Mouse (Mus musculus) cortical plate, adult 2 months (tissue): Measurements from ENCODE around the gene Klhl6. TPM values are rescaled to one million over a fixed set of nuclear protein-coding genes. Genes with fewer than 3 reads are reported as not detected.
"Not testable (repeated sequence)": the region's sequence is repeated elsewhere in the genome, so short reads cannot be mapped to it uniquely, and the experiment has no call there.

Experiments
- H3K27ac ChIP-seq: fragments of 200-500 bp; 2 replicates; pipeline ENCODE4 v1.5.1; 2012; ENCODE audit warnings: low read length, control low read depth, inconsistent platforms; ENCODE audit not compliant: insufficient read depth
- H3K4me1 ChIP-seq: fragments of 200-500 bp; 2 replicates; pipeline ENCODE4 v1.6.1; 2011; ENCODE audit warnings: low read length; ENCODE audit not compliant: control insufficient read depth, insufficient read depth
- H3K4me3 ChIP-seq: fragments of 200-500 bp; 2 replicates; pipeline ENCODE4 v1.5.1; 2011; ENCODE audit warnings: mild to moderate bottlenecking, low read length, control low read depth; ENCODE audit not compliant: insufficient read depth
- CTCF ChIP-seq: fragments of 200-500 bp; IDR thresholded peaks from 2 replicates; pipeline ENCODE4 v1.5.1; 2011; ENCODE audit warnings: mild to moderate bottlenecking, control low read depth, low read length; ENCODE audit not compliant: insufficient read depth; ENCODE audit errors: extremely low read depth
- POLR2A ChIP-seq: fragments of 200-500 bp; IDR thresholded peaks from 2 replicates; pipeline ENCODE4 v1.6.1; 2011; ENCODE audit warnings: mild to moderate bottlenecking, low read length, control low read depth; ENCODE audit not compliant: insufficient read depth; ENCODE audit errors: extremely low read depth
- polyA plus RNA-seq: library from polyadenylated mRNA; depleted of rRNA; stranded (reverse); fragments of >200 nt; gene quantifications from 2 replicates; pipeline ENCODE4 v1.2.3, GENCODE M21; 2012; rRNA removed

The Klhl6 gene
- 2.7 and 2.8 TPM in 2 replicates for polyA plus RNA-seq

GRCm38 (mm10) chr16:19982537-19983257 is at the start of gene Klhl6:
TSS of gene Klhl6 (minus strand) at chr16:19983037.
- TF ChIP-seq POLR2A (no peak), CTCF (no peak)
- peak within 1 kb of the TSS; percentile 33; the same call in 1 of the 2 replicates for H3K4me3 ChIP-seq
- H3K27ac ChIP-seq, result peak within 1 kb of the TSS; percentile 73

GRCm38 (mm10) chr16:20027241-20027640 is 44.4 kb upstream of the Klhl6 start:
- H3K4me3 ChIP-seq, H3K4me1 ChIP-seq, H3K27ac ChIP-seq: not testable (repeated sequence)

More at GRCm38 (mm10) chr16:19982537-19983257, at the start of gene Klhl6:
- no peaks in the 10 kb centered on the region for H3K4me1 ChIP-seq

GRCm38 (mm10) chr16:20022821-20023220 is 40.0 kb upstream of the Klhl6 start:
- Histone ChIP-seq H3K4me3 (no peak overlapping the region), H3K4me1 (no peaks in the 10 kb centered on the region), H3K27ac (no peak overlapping the region)
- no peak for TF ChIP-seq CTCF
- TF ChIP-seq POLR2A, result no peak

- Histone ChIP-seq H3K4me1 (no peaks in the 10 kb centered on the region), H3K27ac (no peak overlapping the region), H3K4me3 (no peak overlapping the region)
- TF ChIP-seq CTCF, result no peak
- TF ChIP-seq POLR2A, result no peak
These were observed 39.0 kb upstream of the Klhl6 start for GRCm38 (mm10) chr16:20021848-20022247.

- no peak overlapping the region for H3K27ac ChIP-seq
- TF ChIP-seq POLR2A, result no peak
- TF ChIP-seq CTCF, result no peak
- H3K4me1 ChIP-seq, result no peaks in the 10 kb centered on the region
- H3K4me3 ChIP-seq, result no peak overlapping the region
These were observed 29.8 kb upstream of the Klhl6 start for GRCm38 (mm10) chr16:20012647-20013046.

- H3K4me1 ChIP-seq, result no peaks in the 10 kb centered on the region
- no peak overlapping the region for H3K4me3 ChIP-seq
- TF ChIP-seq POLR2A, result no peak
- no peak for TF ChIP-seq CTCF
- no peak overlapping the region for H3K27ac ChIP-seq
These were observed 23.2 kb upstream of the Klhl6 start for GRCm38 (mm10) chr16:20006066-20006465.

GRCm38 (mm10) chr16:20000286-20000685 is 17.4 kb upstream of the Klhl6 start:
- H3K4me1 ChIP-seq, H3K4me3 ChIP-seq: not testable (repeated sequence)

GRCm38 (mm10) chr16:19997616-19998015 is 14.8 kb upstream of the Klhl6 start:
- TF ChIP-seq CTCF (no peak), POLR2A (no peak)
- no peaks in the 10 kb centered on the region for H3K4me1 ChIP-seq
- H3K27ac ChIP-seq, result no peak overlapping the region
- H3K4me3 ChIP-seq, result no peak overlapping the region

More at GRCm38 (mm10) chr16:20000286-20000685, 17.4 kb upstream of the Klhl6 start:
- H3K27ac ChIP-seq, result not testable (repeated sequence)

- not testable (repeated sequence) for H3K27ac ChIP-seq, H3K4me3 ChIP-seq, H3K4me1 ChIP-seq
These were observed 14.1 kb upstream of the Klhl6 start for GRCm38 (mm10) chr16:19996913-19997312.

GRCm38 (mm10) chr16:19995818-19996217 is 13.0 kb upstream of the Klhl6 start:
- H3K4me1 ChIP-seq, result no peaks in the 10 kb centered on the region
- TF ChIP-seq POLR2A, result no peak
- TF ChIP-seq CTCF, result no peak
- no peak overlapping the region for H3K27ac ChIP-seq
- H3K4me3 ChIP-seq, result no peak overlapping the region

- no peak for TF ChIP-seq POLR2A
- no peaks in the 10 kb centered on the region for H3K4me1 ChIP-seq
- no peak overlapping the region for H3K27ac ChIP-seq
- no peak overlapping the region for H3K4me3 ChIP-seq
These were observed 10.4 kb upstream of the Klhl6 start for GRCm38 (mm10) chr16:19993278-19993677.
